Mouse (Mus musculus) common myeloid progenitor, adult 5-6 weeks (primary cell): Measurements from ENCODE around the gene Kbtbd12. TPM values are rescaled to one million over a fixed set of nuclear protein-coding genes. Genes with fewer than 3 reads are reported as not detected.

Experiments used
- ATAC-seq: replicated peaks from 2 replicates; pipeline ENCODE4 v1.8.0; 2016; ENCODE audit warnings: low read depth, mild to moderate bottlenecking, moderate TSS enrichment, inconsistent platforms; ENCODE audit not compliant: poor library complexity, severe bottlenecking
- total RNA-seq: library from RNA; stranded (forward); fragments of 200-1000, 187-1606 nt; gene quantifications from 2 replicates; pipeline ENCODE4 v1.2.3, GENCODE M21; 2017

Gene Kbtbd12
- total RNA-seq, 1 experiment from 2014 or later = 3.3 TPM

DNA sequence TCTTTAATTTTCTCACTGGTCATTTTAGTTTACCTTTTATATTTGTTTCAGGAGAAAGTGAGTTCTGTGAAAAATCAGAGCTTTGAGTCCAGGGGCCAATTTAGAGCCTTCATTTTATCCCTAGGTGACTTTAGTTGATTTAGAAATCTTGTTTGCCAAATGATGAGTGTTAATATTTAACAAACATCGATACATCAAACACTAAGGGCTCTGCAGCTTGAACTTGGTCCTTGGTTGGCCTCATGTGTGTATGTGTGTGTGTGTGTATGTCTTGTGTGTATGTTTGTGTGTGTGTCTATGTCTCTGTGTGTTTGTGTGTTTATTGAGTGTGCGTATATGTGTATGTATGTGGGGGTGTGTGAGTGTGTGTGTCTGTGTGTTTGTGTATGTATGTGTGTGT, 7.9 kb downstream of the Kbtbd12 start:
- ATAC-seq = no peak

DNA sequence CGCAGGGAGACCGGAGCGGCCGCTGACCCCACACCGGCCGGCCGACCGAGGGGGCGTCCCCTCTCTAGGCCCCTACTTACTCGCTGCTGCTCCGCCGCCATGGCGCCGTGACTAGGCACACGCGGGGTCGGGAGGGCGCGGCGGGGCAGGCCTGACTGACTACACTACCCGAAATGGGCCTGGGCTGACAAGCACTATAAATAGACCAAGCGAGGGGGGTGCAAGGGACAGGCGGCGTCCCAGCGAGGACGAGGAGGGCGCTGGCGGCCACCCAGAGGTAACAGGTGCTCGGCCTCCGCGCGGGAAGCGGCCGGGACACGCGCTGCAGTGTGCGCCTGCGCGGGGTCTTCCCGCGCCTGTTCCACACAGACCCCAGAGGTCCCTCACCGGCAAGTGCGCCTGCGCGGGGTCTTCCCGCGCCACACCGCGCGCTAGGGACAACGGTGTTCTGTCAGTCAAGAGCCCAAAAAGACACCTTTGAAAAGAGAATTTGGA, 10.4 kb downstream of the Kbtbd12 start:
- ATAC-seq = peak; percentile 86

DNA sequence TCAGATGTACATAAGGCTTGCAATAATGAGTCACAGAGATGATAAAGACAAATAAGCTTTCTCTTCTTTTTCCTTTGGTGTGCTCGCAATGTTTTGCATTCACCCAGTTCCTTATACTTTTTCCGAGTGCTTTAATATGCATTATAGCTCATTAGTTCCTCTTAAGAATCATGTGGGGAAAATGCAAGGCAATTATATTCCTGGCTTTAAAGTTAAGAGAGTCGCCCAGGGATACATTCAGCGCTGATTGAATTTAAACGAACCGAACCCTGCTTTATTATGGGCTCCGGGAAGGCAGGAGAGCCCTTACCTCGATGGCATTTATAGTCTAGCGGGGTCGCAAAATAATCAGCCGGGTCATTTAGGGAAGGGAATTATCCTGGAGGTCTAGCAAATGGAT, 10.8 kb downstream of the Kbtbd12 start:
- ATAC-seq = no peak

DNA sequence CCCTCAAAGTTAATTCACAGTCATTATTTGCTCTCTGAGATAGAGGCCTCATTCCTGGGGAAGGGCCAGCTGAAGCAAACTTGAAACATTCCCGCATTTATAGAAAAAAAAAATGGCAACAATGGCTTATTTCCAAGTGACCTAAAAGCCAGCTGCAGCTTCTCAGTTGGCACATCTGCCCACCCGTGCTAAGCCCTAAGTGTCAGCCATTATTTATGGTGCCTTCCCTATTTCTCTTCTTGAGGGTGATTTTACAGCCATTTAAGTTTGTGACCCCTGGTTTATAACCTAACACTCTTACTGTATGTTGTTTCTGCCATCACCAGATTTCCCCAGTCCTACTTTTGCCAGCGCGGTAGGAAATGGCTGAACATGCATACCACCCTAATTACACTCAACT, 11.3 kb downstream of the Kbtbd12 start:
- no peak for ATAC-seq

DNA sequence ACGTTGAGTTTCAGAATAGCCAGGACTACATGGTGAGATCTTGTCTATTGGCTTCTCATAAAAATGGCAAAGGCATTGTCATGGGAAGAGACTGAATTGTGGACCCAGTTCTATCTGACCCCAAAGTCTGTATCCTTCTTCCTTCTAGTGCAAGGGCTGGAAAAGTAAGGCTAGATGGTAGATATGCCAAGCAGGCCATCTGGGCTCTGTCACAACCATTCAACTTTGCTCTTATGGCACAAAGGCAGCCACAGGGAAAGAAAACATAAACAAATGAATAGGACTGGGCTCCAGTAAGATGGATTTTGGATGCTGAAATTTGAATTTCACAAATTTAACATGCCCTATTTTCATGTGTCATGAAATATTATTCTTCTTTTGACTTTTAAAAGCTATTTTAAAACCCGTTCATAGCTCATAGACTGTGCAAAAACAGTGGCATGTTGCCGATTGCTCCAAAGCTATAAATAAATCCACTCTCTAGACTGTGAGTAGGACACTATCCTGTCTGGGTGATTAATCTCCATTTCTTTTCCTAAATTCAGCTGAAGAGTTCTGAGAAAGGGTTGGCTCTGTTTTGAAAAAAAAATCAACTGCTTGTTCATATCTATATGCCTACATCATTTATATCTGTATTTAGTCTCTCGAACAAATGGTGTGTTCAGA, 15.8 kb downstream of the Kbtbd12 start:
- no peak for ATAC-seq

DNA sequence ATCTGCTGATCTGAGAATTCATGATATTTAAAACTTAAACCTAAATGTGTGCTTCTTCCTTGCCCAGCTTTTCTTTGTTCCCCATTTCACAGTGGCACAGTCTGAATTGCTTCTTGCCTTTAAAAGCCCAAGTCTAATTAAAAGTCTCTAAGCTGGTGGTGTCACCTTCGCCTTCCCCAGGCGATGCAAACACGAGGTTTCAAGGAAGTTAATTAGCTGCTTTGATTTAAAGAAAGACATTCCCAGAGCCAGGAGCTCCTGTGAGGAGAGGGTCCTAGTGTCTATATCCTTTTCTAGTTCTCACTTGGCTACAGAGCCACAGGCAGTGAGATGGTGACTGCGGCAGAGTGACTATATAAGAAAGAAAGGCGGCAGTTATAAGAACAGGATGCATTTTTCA, 18.2 kb downstream of the Kbtbd12 start:
- no peak for ATAC-seq

DNA sequence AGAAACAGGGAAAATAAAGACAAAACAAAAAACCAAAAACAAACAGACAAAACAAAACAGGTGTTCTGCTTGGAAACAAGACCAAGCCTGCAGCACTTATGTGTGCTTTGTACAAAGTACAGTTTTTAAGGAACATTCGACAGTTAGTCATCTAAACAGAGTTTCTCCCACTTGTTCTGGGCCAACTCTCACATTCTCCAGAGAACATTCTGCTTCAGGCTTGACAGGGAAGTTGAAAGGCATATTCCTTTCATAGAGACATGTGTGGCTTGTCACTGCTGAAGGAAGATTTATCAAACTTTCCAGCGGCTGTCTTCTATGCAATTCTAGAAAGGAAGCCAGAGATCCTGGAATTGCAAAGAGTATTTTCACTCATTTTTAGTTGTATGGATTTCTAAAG, 22.4 kb downstream of the Kbtbd12 start:
- ATAC-seq = no peak

DNA sequence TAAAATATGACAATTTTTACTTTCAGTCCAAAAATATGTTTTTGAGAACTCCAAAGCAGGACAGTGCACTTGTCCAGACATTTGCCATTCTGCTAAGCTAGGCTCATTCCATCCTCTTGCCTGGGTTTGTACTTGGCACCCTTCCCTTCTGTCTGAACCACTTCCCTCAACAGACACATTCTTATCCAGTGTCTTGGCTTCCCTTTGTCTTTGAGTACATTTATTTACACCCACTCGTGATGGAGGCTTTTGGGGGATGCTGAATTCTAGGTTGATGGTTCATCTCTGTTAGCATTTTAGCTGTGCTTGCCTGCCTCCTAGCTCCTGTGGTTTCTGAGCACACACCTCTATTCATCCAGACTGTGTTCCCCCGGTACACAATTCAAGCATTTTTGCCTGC, 31.3 kb downstream of the Kbtbd12 start:
- no peak for ATAC-seq

DNA sequence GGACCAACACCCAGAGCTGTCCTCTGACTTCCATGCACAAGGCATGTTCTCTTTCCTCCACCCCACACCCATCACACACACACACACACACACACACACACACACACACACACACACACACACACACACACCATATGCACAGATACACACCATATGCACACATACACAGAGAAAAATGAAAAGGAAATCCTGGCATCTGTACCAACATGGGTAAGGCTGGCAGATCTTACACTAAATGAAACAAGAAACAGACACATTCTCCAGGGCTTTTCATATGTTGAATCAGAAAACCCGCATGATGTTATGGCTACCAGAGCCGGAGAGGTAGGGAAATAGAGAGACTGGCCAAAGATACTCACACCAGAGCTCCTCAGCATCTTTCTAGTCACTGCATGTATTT, 32.0 kb downstream of the Kbtbd12 start:
- ATAC-seq = no peak

DNA sequence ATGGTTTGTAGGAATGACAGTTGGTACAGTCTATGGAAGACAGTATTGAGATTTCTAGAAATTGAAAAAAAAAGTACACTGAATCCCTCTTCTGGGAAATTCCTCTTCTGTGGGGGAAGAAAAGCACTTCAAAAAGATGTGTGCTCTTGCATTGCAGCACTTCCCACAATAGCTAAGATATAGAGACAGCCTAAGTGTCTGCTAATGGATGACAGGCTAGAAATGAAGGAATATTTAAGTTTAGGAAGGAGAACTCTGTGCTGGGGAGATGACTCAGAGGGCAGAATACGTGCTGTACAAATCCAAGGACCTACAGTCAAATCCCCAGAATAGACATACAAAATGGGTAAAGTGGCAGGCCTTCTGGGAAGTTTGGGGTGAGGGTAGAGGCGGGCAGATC, 32.5 kb downstream of the Kbtbd12 start:
- ATAC-seq = no peak

DNA sequence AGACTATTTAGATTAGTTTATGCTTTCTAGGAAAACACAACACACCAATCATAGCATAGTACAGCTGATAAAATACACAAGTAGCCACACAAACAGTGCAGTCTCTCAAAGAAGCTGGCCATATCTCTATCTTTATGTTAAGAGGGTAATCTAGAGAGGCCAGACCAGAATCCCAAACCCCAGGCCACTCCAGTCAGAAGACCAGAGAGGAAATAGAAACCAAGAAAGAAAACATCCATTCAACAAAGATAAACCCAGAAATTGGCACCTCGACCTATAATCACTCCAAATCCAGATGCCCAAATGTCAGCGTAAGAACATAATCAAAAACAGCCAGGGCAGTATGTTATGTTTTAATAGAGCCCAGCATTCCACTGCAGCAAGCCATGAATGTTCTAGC, 41.6 kb downstream of the Kbtbd12 start:
- ATAC-seq = 0 out of 2 replicates have a peak, but pooled peaks have one; percentile 36

DNA sequence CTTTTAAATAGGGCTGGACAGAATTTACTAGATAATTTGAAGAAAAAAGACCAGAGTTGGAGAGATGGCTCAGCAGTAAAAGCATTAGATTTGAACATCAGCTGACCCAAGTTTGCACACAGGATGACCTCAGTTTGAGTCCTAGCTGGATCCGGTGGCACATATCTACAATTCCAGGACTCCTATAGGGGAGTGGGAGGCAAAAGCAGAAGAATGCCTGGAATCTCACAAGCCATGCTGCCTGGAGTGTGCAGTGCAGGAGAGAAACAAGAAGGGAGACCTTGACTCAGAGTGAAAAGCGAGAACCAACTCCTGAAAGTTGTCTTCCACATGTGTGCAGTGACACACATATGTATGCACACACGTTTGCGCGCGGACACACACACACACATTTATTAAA, 45.4 kb downstream of the Kbtbd12 start:
- no peak for ATAC-seq

DNA sequence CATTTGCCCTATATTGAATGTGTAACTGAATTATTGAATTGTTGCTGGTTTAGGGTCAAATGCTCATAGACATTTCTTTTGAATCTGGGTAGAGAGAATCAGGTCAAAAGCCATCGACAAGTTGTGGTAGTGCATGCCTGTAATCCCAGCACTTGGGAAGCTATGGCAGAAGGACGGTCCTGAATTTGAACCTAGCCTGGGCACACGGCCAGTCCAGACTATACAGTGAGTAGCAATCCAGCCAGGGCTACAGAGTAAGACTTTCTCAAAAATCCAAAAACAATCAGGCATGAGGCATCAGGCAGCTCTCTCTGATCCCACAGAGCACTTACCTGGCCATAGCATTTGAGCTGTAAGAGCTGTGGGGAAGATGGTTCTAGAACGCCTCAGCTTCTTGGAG, 47.5 kb downstream of the Kbtbd12 start:
- no peak for ATAC-seq

DNA sequence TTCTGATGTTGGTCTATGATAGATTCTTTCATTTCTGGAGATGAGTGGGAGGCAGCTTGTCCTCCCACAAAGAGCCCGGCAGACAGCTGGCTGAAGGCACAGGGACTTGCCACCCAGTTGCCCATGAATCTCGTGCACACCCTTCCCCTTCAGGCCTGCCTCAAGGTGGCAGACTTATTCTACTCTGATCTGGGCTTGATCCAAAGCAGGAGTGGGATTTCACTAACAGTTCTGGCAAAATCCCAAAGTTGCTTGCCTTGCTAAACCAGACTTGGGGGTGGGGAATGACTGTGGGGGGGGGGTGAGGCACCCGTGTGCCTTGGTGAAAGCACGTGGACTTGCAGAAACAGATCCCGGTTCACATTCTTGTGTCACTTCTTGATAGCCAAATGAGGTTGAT, 48.2 kb downstream of the Kbtbd12 start:
- ATAC-seq = peak; percentile 47; the same call in 1 of the 2 replicates

DNA sequence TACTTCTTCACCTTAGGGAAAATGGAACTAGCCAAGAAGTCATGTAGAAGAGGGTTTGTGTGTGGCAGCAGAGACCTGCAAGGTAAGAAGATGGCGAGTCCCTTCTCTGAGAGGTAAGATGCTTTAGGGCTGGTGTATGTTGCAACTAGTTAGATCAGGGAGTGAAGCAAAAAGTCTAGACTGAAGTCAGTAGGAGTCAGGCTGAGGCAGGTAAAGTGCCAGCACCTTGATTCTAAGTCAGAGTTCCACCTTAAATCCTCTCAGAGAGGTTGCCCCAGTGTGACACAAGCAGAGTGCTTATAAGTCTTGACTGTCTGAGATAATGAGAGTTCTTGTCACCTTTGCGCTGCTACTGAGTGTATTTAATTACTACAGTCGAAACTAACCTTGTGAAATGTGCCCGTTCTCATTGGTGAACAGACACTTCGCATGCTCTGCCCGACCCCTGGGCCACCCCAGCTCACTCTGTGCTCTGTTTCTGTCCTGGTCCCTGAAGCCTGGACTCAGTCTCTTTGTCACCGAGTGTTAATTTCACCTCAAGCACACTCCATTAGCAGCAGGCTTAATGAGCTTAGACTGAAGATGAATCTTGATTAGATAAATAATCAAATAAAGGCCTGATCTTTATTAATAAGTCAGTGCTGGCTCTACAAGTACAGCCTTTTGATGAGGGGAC, 49.0 kb downstream of the Kbtbd12 start:
- ATAC-seq = no peak

DNA sequence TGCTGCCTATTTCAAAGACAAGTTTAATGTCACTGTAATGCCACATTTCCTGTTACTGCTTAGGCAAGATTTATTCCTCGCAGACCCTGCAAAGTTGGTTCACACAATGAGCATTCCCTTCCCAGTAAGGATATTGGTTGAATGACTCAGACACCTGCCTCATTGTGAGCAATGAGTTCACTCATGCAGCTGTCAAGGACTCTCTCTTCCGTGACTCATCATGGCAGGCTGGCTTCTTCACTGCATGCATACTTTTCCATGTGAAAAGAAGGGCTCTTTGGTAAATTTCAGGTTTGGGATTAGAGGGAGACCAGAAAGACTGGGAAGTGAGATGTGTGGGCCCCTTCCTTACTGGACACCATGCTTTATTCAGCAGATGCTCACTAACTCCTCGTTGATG, 50.7 kb downstream of the Kbtbd12 start:
- no peak for ATAC-seq

DNA sequence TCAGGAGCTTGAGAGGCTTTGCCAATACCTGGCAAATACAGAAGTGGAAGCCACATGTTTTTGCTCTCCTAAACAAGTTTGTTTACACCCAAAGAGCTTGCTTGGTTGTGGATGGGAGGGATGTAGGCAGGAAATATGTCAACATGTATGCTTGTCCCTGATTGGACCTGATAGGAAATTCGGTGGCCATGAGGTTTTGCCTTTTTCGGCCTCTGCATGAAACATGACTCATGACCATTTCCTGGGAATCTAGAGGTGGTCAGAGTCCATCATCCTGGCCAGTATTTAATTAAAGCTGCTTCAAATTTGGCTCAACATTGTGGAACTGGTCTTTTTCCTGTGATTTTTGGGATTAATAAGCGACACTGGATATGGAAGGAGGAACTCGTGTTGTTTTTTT, 53.8 kb downstream of the Kbtbd12 start:
- ATAC-seq = no peak

DNA sequence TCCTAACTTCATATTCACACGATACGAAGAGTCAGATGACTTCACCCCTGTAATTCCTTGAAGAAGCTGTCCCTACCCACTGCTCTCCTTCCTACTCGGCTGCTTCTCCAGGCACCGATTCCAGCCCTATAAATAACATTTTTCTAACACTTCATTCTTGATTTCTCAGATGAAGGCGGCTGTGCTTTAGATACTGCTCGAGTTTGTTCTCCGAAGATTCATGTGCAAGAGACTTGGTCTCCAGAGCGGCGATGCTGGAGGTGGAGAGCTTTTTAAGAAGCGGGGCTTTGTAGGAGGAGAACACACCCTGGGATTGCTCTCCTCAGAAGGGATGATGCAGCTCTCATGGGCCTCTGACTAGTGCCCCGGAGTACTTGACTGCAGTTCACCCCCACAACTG, 61.3 kb downstream of the Kbtbd12 start:
- ATAC-seq = no peak

DNA sequence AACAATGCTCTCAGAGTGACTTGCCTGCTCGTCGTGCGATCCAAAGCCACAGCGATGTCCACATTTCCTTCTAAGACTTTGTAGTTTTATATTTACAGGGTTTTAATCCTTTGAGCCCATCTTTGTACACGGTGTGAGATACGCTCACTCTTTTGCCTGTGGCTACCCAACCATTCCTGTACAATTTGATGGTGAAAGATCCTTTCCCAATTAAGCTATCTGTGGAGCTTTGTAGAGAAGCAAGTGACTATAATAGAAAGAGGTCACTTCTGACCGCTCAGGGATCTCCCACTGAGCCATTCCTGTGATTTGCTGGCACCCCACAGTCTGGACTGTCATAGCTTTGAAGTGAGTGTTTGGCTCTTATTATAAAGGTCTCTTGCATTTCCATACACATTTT, 71.1 kb downstream of the Kbtbd12 start:
- ATAC-seq = no peak

DNA sequence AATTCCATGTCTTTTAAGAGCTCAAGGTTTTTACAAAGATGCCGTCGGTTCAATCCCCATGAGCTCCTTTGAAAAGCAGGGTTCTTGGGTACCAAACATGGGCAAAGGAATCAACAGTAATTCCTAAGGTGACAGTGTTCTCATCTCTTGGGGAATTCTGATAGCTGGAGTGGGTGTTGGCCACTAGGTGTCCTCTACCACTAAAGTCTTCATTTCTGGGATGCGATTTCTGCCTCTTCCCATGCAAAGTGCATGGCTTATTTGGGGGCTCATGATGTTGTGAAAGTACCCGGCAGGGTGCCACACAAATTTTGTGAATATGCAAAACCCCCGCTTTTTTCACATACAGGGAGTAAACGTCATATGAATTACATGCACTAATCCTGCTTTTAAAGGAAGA, 72.7 kb downstream of the Kbtbd12 start:
- no peak for ATAC-seq

DNA sequence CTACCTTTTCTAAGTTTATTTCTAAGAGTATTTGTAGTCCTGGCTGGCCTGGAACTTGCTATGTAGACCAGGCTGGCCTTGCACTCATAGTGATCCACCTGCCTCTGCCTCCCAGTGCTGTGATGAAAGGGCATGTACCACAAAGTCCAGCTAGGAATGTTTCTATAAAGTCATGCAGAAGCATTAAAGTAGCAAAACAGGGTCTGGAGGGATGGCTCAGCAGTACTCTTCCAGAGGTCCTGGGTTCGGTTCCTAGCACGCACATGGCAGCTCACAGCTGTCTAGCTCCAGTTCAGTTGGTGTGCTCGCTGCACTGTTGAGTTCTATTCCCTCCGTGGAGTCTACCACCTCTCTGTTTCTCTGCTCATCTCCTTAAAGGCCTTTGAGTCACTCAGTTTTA, 77.6 kb downstream of the Kbtbd12 start:
- ATAC-seq = no peak

DNA sequence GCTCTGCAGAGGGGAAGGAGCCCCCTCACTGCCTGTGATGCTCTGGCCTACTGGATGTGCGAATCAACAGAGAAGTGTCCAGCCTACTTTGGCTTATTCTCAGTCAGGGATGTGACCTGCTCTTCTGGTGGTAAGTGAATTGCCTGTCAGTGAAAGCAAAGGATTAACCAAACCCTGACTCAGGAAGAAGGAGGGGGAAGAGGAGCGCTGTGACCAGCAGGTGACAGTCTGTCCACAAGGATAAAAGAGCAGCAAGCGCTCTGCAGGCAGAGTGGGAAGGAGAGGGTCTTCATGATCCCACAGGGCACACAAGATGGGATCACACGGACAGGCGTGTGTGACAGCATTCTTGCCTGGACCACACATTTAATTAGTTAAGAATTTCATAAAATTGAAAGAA, 78.1 kb downstream of the Kbtbd12 start:
- no peak for ATAC-seq
